Mouse (Mus musculus) hindbrain, embryonic 13.5 days (tissue): ENCODE data around the gene Haus7. TPM values are rescaled to one million over a fixed set of nuclear protein-coding genes. Genes with fewer than 3 reads are reported as not detected.
"Not testable (repeated sequence)": the region's sequence is repeated elsewhere in the genome, so short reads cannot be mapped to it uniquely, and the experiment has no call there.

Source experiments
- ATAC-seq: fragments of 200-750 bp; cut with Nextera tagmentation; 2 replicates; pipeline ENCODE4 v1.8.0; 2017; ENCODE audit warnings: moderate TSS enrichment; ENCODE audit not compliant: low FRiP score
- H3K27ac ChIP-seq: fragments of 300-500 bp; sonication (generic); 2 replicates; pipeline ENCODE4 v1.5.1; 2015; ENCODE audit warnings: inconsistent platforms, mild to moderate bottlenecking, moderate library complexity
- H3K27me3 ChIP-seq: fragments of 300-500 bp; sonication (generic); 2 replicates; pipeline ENCODE4 v1.6.1; 2015; ENCODE audit warnings: mild to moderate bottlenecking, inconsistent platforms
- H3K36me3 ChIP-seq: fragments of 300-500 bp; sonication (generic); 2 replicates; pipeline ENCODE4 v1.6.1; 2015; ENCODE audit warnings: mild to moderate bottlenecking, inconsistent platforms
- H3K4me1 ChIP-seq: fragments of 300-500 bp; sonication (generic); replicated peaks from 2 replicates; pipeline ENCODE4 v1.6.1; 2015; ENCODE audit warnings: inconsistent platforms
- H3K4me2 ChIP-seq: fragments of 300-500 bp; sonication (generic); 2 replicates; pipeline ENCODE4 v1.6.1; 2015; ENCODE audit warnings: inconsistent platforms, mild to moderate bottlenecking, moderate library complexity
- H3K4me3 ChIP-seq: fragments of 300-500 bp; sonication (generic); 2 replicates; pipeline ENCODE4 v1.5.1; 2015; ENCODE audit warnings: mild to moderate bottlenecking, inconsistent platforms
- H3K9ac ChIP-seq: fragments of 300-500 bp; sonication (generic); 2 replicates; pipeline ENCODE4 v1.6.1; 2015; ENCODE audit warnings: mild to moderate bottlenecking, inconsistent platforms
- H3K9me3 ChIP-seq: fragments of 300-500 bp; sonication (generic); 2 replicates; pipeline ENCODE4 v1.6.1; 2016; ENCODE audit warnings: inconsistent platforms
- WGBS: fragments of 180-500 bp; shearing (Covaris S2); methylation state at CpG from one replicate; pipeline ENCODE4 v1.1.7; 2015; 5-methylcytosine and 5-hydroxymethylcytosine counted together
- polyA plus RNA-seq: library from polyadenylated mRNA; unstranded; fragments of >200 nt; fragmentation: Nextera tagmentation; extraction: Ambion mirVana; gene quantifications from 2 replicates; pipeline ENCODE4 v1.2.1, GENCODE M21; 2015

Haus7 gene
- 73.0 and 73.5 TPM in 2 replicates for polyA plus RNA-seq

- 14% methylated on average over 26 of the region's 26 CpGs for WGBS
- peak within 1 kb of the TSS; percentile 50 for H3K27ac ChIP-seq
Observed at GRCm38 (mm10) chrX:73458877-73459392, at the start of gene Haus7. Gene Haus7, minus strand, starts transcription at chrX:73459044.

GRCm38 (mm10) chrX:73506577-73506976, 47.7 kb upstream of the Haus7 start:
- Histone ChIP-seq H3K27ac (no peak overlapping the region), H3K9me3 (no peaks in the 10 kb centered on the region), H3K27me3 (peaks cover 35% of the 10 kb centered on the region), H3K4me1 (peaks cover 4% of the 10 kb centered on the region; the same call in 1 of the 2 replicates), H3K4me3 (no peak overlapping the region), H3K9ac (no peak overlapping the region), H3K4me2 (no peak overlapping the region), H3K36me3 (no peaks in the 10 kb centered on the region)
- 78% methylated on average over 4 of the region's 4 CpGs for WGBS
- ATAC-seq = no peak

More at GRCm38 (mm10) chrX:73458877-73459392, at the start of gene Haus7:
- Histone ChIP-seq H3K27me3 (no peaks in the 10 kb centered on the region), H3K9ac (peak within 1 kb of the TSS; percentile 72), H3K9me3 (no peaks in the 10 kb centered on the region), H3K4me2 (peak within 1 kb of the TSS; percentile 62), H3K4me3 (peak within 1 kb of the TSS; percentile 52), H3K36me3 (no peaks in the 10 kb centered on the region), H3K4me1 (peaks cover 15% of the 10 kb centered on the region)
- ATAC-seq = peak; percentile 100

GRCm38 (mm10) chrX:73505130-73505735, 46.4 kb upstream of the Haus7 start:
- H3K27me3 ChIP-seq = peaks cover 41% of the 10 kb centered on the region
- H3K4me3 ChIP-seq = no peak overlapping the region
- no peaks in the 10 kb centered on the region for H3K9me3 ChIP-seq
- H3K9ac ChIP-seq = no peak overlapping the region
- peaks cover 4% of the 10 kb centered on the region; the same call in 1 of the 2 replicates for H3K4me1 ChIP-seq
- H3K4me2 ChIP-seq = no peak overlapping the region
- no peaks in the 10 kb centered on the region for H3K36me3 ChIP-seq
- H3K27ac ChIP-seq = no peak overlapping the region
- no peak for ATAC-seq
- WGBS = 71% methylated on average over 5 of the region's 5 CpGs

GRCm38 (mm10) chrX:73496746-73497145, 37.9 kb upstream of the Haus7 start:
- Histone ChIP-seq H3K4me1 (no peaks in the 10 kb centered on the region), H3K9me3 (no peaks in the 10 kb centered on the region), H3K27me3 (peaks cover 12% of the 10 kb centered on the region), H3K27ac (no peak overlapping the region), H3K4me2 (no peak overlapping the region), H3K4me3 (no peak overlapping the region), H3K36me3 (no peaks in the 10 kb centered on the region), H3K9ac (no peak overlapping the region)
- ATAC-seq = no peak
- 73% methylated on average over 4 of the region's 4 CpGs for WGBS

- H3K4me1 ChIP-seq, H3K4me3 ChIP-seq, H3K9me3 ChIP-seq, H3K4me2 ChIP-seq, H3K36me3 ChIP-seq, H3K9ac ChIP-seq, H3K27me3 ChIP-seq, H3K27ac ChIP-seq: not testable (repeated sequence)
- WGBS = 6% methylated on average over 1 of the region's 2 CpGs
- ATAC-seq = 0 out of 2 replicates have a peak, but pooled peaks have one; percentile 69
Observed at GRCm38 (mm10) chrX:73493567-73493966, 34.7 kb upstream of the Haus7 start.

- Histone ChIP-seq H3K4me1 (no peaks in the 10 kb centered on the region), H3K27me3 (0 out of 2 replicates have a peak, but pooled peaks cover 3% of the 10 kb centered on the region), H3K9me3 (no peaks in the 10 kb centered on the region), H3K4me3 (no peak overlapping the region), H3K4me2 (no peak overlapping the region), H3K36me3 (no peaks in the 10 kb centered on the region), H3K27ac (no peak overlapping the region), H3K9ac (no peak overlapping the region)
- WGBS = 67% methylated on average over 3 of the region's 3 CpGs
- no peak for ATAC-seq
Observed at GRCm38 (mm10) chrX:73490804-73491203, 32.0 kb upstream of the Haus7 start.

- H3K9ac ChIP-seq = no peak overlapping the region
- 74% methylated on average over 4 of the region's 4 CpGs for WGBS
- no peak overlapping the region for H3K4me2 ChIP-seq
- 0 out of 2 replicates have a peak, but pooled peaks cover 3% of the 10 kb centered on the region for H3K27me3 ChIP-seq
- no peaks in the 10 kb centered on the region for H3K36me3 ChIP-seq
- H3K9me3 ChIP-seq = no peaks in the 10 kb centered on the region
- no peak overlapping the region for H3K27ac ChIP-seq
- H3K4me3 ChIP-seq = no peak overlapping the region
- ATAC-seq = no peak
- no peaks in the 10 kb centered on the region for H3K4me1 ChIP-seq
Observed at GRCm38 (mm10) chrX:73490186-73490585, 31.3 kb upstream of the Haus7 start.

GRCm38 (mm10) chrX:73486920-73487319, 28.1 kb upstream of the Haus7 start:
- H3K4me1 ChIP-seq = no peaks in the 10 kb centered on the region
- H3K36me3 ChIP-seq = no peaks in the 10 kb centered on the region
- 81% methylated on average over 5 of the region's 5 CpGs for WGBS
- H3K9ac ChIP-seq = no peak overlapping the region
- no peaks in the 10 kb centered on the region for H3K9me3 ChIP-seq
- H3K4me2 ChIP-seq = no peak overlapping the region
- 0 out of 2 replicates have a peak, but pooled peaks cover 6% of the 10 kb centered on the region for H3K27me3 ChIP-seq
- H3K4me3 ChIP-seq = no peak overlapping the region
- H3K27ac ChIP-seq = no peak overlapping the region
- ATAC-seq = no peak

GRCm38 (mm10) chrX:73484870-73485269, 26.0 kb upstream of the Haus7 start:
- Histone ChIP-seq H3K4me2 (peak overlapping the region; percentile 23; the same call in 1 of the 2 replicates), H3K9me3 (no peaks in the 10 kb centered on the region)

GRCm38 (mm10) chrX:73484076-73484475, 25.2 kb upstream of the Haus7 start:
- 31% methylated on average over 1 of the region's 1 CpGs for WGBS
- H3K4me2 ChIP-seq = peak overlapping the region; percentile 23
- no peaks in the 10 kb centered on the region for H3K4me1 ChIP-seq
- H3K27me3 ChIP-seq = 0 out of 2 replicates have a peak, but pooled peaks cover 6% of the 10 kb centered on the region
- H3K36me3 ChIP-seq = no peaks in the 10 kb centered on the region
- peak overlapping the region; percentile 12; the same call in 1 of the 2 replicates for H3K4me3 ChIP-seq
- ATAC-seq = no peak
- H3K9ac ChIP-seq = no peak overlapping the region
- H3K27ac ChIP-seq = no peak overlapping the region
- no peaks in the 10 kb centered on the region for H3K9me3 ChIP-seq

More at GRCm38 (mm10) chrX:73484870-73485269, 26.0 kb upstream of the Haus7 start:
- 94% methylated on average over 4 of the region's 4 CpGs for WGBS
- Histone ChIP-seq H3K27me3 (0 out of 2 replicates have a peak, but pooled peaks cover 6% of the 10 kb centered on the region), H3K27ac (no peak overlapping the region), H3K4me3 (no peak overlapping the region), H3K4me1 (no peaks in the 10 kb centered on the region), H3K9ac (no peak overlapping the region), H3K36me3 (no peaks in the 10 kb centered on the region)
- no peak for ATAC-seq

- H3K9ac ChIP-seq = no peak within 1 kb of the TSS; the same call in 1 of the 2 replicates
- H3K9me3 ChIP-seq = no peaks in the 10 kb centered on the region
- 39% methylated on average over 7 of the region's 14 CpGs for WGBS
- H3K4me3 ChIP-seq = peak within 1 kb of the TSS; percentile 12; the same call in 1 of the 2 replicates
- no peaks in the 10 kb centered on the region for H3K36me3 ChIP-seq
- H3K27me3 ChIP-seq = 0 out of 2 replicates have a peak, but pooled peaks cover 6% of the 10 kb centered on the region
- H3K4me1 ChIP-seq = no peaks in the 10 kb centered on the region
- H3K27ac ChIP-seq = no peak within 1 kb of the TSS
- peak within 1 kb of the TSS; percentile 23 for H3K4me2 ChIP-seq
- ATAC-seq = no peak
Observed at GRCm38 (mm10) chrX:73483484-73483810, 24.6 kb upstream of the Haus7 start, which contains the start of gene Bgn. Gene Bgn, plus strand, starts transcription at chrX:73483602.

GRCm38 (mm10) chrX:73482643-73483483, 24.0 kb upstream of the Haus7 start:
- Histone ChIP-seq H3K27ac (no peak overlapping the region), H3K27me3 (0 out of 2 replicates have a peak, but pooled peaks cover 6% of the 10 kb centered on the region), H3K4me1 (no peaks in the 10 kb centered on the region), H3K9me3 (no peaks in the 10 kb centered on the region), H3K4me2 (peak overlapping the region; percentile 23; the same call in 1 of the 2 replicates), H3K36me3 (no peaks in the 10 kb centered on the region), H3K9ac (no peak overlapping the region), H3K4me3 (no peak overlapping the region)
- 63% methylated on average over 4 of the region's 4 CpGs for WGBS
- ATAC-seq = no peak
